Mouse (Mus musculus) embryonic facial prominence, embryonic 12.5 days (tissue): ENCODE measurements around the gene Wipi1. TPM values are rescaled to one million over a fixed set of nuclear protein-coding genes. Genes with fewer than 3 reads are reported as not detected.

Experiments
- polyA plus RNA-seq: library from polyadenylated mRNA; unstranded; fragments of >200 nt; fragmentation: Nextera tagmentation; extraction: Ambion mirVana; gene quantifications from 2 replicates; pipeline ENCODE4 v1.2.1, GENCODE M21; 2016

Wipi1 gene
- polyA plus RNA-seq, 1 experiment from 2014 or later = 43.0 TPM

Other genes starting within 250 kb of the Wipi1 start
- 20.7 and 22.4 TPM in 2 replicates for gene Gna13, start 249.1 kb downstream of the Wipi1 start, polyA plus RNA-seq
- not detected in 2 replicates for gene 9930022D16Rik, start 198.1 kb downstream of the Wipi1 start, polyA plus RNA-seq
- gene Amz2, start 186.0 kb downstream of the Wipi1 start, polyA plus RNA-seq = 44.4 and 48.5 TPM in 2 replicates
- gene Arsg, start 138.6 kb downstream of the Wipi1 start, polyA plus RNA-seq = 2.4 and 2.7 TPM in 2 replicates
- gene Slc16a6, start 138.4 kb downstream of the Wipi1 start, polyA plus RNA-seq = 3.5 and 3.7 TPM in 2 replicates
- 375 and 392 TPM in 2 replicates for gene Prkar1a, start 37.4 kb upstream of the Wipi1 start, polyA plus RNA-seq
- 3.3 and 3.5 TPM in 2 replicates for gene Fam20a, start 110.3 kb upstream of the Wipi1 start, polyA plus RNA-seq
- not detected in 2 replicates for gene 1700012B07Rik, start 216.1 kb upstream of the Wipi1 start, polyA plus RNA-seq